Mouse (Mus musculus) small intestine, adult 2 months (tissue): ENCODE measurements at regions not wholly inside any gene's neighbourhood (a gene's known extent, or its start where the extent isn't known, plus 50 kb on each side); places are given as distances from the start of the nearest gene placed in this dataset.

Source experiments
- H3K27ac ChIP-seq: fragments of 200-500 bp; 2 replicates; pipeline ENCODE4 v1.5.1; 2012; ENCODE audit warnings: low read depth, low read length, control low read depth, inconsistent platforms; ENCODE audit not compliant: insufficient read depth
- H3K27me3 ChIP-seq: fragments of 200-500 bp; 2 replicates; pipeline ENCODE4 v1.6.1; 2012; ENCODE audit warnings: mild to moderate bottlenecking, moderate library complexity, low read length, inconsistent platforms; ENCODE audit not compliant: control insufficient read depth, insufficient read depth
- H3K36me3 ChIP-seq: fragments of 200-500 bp; 2 replicates; pipeline ENCODE4 v1.6.1; 2012; ENCODE audit warnings: mild to moderate bottlenecking, low read length, control low read depth, inconsistent platforms; ENCODE audit not compliant: control insufficient read depth, insufficient read depth
- H3K4me1 ChIP-seq: fragments of 200-500 bp; 2 replicates; pipeline ENCODE4 v1.6.1; 2012; ENCODE audit warnings: low read length, inconsistent platforms, mixed read lengths; ENCODE audit not compliant: control insufficient read depth, insufficient read depth, insufficient read length
- H3K4me3 ChIP-seq: fragments of 200-500 bp; 2 replicates; pipeline ENCODE4 v1.5.1; 2012; ENCODE audit warnings: low read depth, mild to moderate bottlenecking, control low read depth, inconsistent platforms, low read length, moderate library complexity
- CTCF ChIP-seq: fragments of 200-500 bp; IDR thresholded peaks from 2 replicates; pipeline ENCODE4 v1.5.1; 2012; ENCODE audit warnings: low read depth, mild to moderate bottlenecking, control low read depth, inconsistent platforms, low read length, moderate library complexity, mixed read lengths; ENCODE audit not compliant: insufficient replicate concordance, insufficient read length; ENCODE audit errors: extremely low read depth
- POLR2A ChIP-seq: fragments of 200-500 bp; IDR thresholded peaks from 2 replicates; pipeline ENCODE4 v1.6.1; 2012; ENCODE audit warnings: low read depth, mild to moderate bottlenecking, control low read depth, inconsistent platforms, low read length, moderate library complexity
- WGBS: fragments of 180-500 bp; shearing (Covaris S2); methylation state at CpG from one replicate; pipeline ENCODE4 v1.1.7; 2018; 5-methylcytosine and 5-hydroxymethylcytosine counted together

GRCm38 (mm10) chr6:117297918-117298317 lies 129.6 kb downstream of the Cxcl12 start:
- 33% methylated on average over 2 of the region's 2 CpGs for WGBS
- no peaks in the 10 kb centered on the region for H3K27me3 ChIP-seq
- TF ChIP-seq POLR2A (no peak), CTCF (no peak)

GRCm38 (mm10) chr6:117299503-117300288 lies 131.4 kb downstream of the Cxcl12 start:
- Histone ChIP-seq H3K4me1 (peaks cover 2% of the 10 kb centered on the region; the same call in 1 of the 2 replicates), H3K27ac (no peak overlapping the region), H3K27me3 (no peaks in the 10 kb centered on the region), H3K4me3 (no peak overlapping the region), H3K36me3 (no peaks in the 10 kb centered on the region)
- WGBS, result 50% methylated on average over 7 of the region's 7 CpGs
- no peak for TF ChIP-seq POLR2A
- no peak for TF ChIP-seq CTCF

More at GRCm38 (mm10) chr6:117297918-117298317, 129.6 kb downstream of the Cxcl12 start:
- Histone ChIP-seq H3K27ac (no peak overlapping the region; the same call in 1 of the 2 replicates), H3K36me3 (no peaks in the 10 kb centered on the region), H3K4me1 (peaks cover 2% of the 10 kb centered on the region; the same call in 1 of the 2 replicates), H3K4me3 (no peak overlapping the region)

- H3K27ac ChIP-seq, result no peak overlapping the region
- H3K4me1 ChIP-seq, result peaks cover 2% of the 10 kb centered on the region; the same call in 1 of the 2 replicates
- H3K4me3 ChIP-seq, result no peak overlapping the region
- 55% methylated on average over 5 of the region's 5 CpGs for WGBS
- H3K36me3 ChIP-seq, result no peaks in the 10 kb centered on the region
- TF ChIP-seq CTCF (no peak), POLR2A (no peak)
- no peaks in the 10 kb centered on the region for H3K27me3 ChIP-seq
Measured at GRCm38 (mm10) chr6:117303361-117303760, 135.0 kb downstream of the Cxcl12 start.

GRCm38 (mm10) chr6:117305736-117306250 lies 137.5 kb downstream of the Cxcl12 start:
- no peak overlapping the region for H3K4me3 ChIP-seq
- no peaks in the 10 kb centered on the region for H3K27me3 ChIP-seq
- no peak for TF ChIP-seq POLR2A
- no peak for TF ChIP-seq CTCF
- no peaks in the 10 kb centered on the region for H3K4me1 ChIP-seq
- 79% methylated on average over 4 of the region's 4 CpGs for WGBS
- no peak overlapping the region for H3K27ac ChIP-seq
- H3K36me3 ChIP-seq, result no peaks in the 10 kb centered on the region

- Histone ChIP-seq H3K36me3 (no peaks in the 10 kb centered on the region), H3K27ac (no peak overlapping the region), H3K4me1 (no peaks in the 10 kb centered on the region), H3K27me3 (no peaks in the 10 kb centered on the region), H3K4me3 (no peak overlapping the region)
- WGBS, result 77% methylated on average over 2 of the region's 2 CpGs
- TF ChIP-seq POLR2A (no peak), CTCF (no peak)
Measured at GRCm38 (mm10) chr6:117308636-117309035, 140.3 kb downstream of the Cxcl12 start.

GRCm38 (mm10) chr6:117312891-117313781 lies 144.8 kb downstream of the Cxcl12 start:
- TF ChIP-seq CTCF (no peak), POLR2A (no peak)
- H3K36me3 ChIP-seq, result no peaks in the 10 kb centered on the region
- 82% methylated on average over 13 of the region's 13 CpGs for WGBS
- no peak overlapping the region for H3K4me3 ChIP-seq
- H3K27ac ChIP-seq, result no peak overlapping the region
- H3K4me1 ChIP-seq, result no peaks in the 10 kb centered on the region
- no peaks in the 10 kb centered on the region for H3K27me3 ChIP-seq
